ENCODE assay signal across 10 mouse cellular contexts in genomic region chr5:46033008-46033676, GRCm38 (mm10).
DNase-seq lines count a peak whose midpoint lies in the region; ATAC-seq and TF ChIP-seq lines count a peak whose summit lies in the region.
"Had no signal": no experiment of that assay in that cellular context is flagged by ENCODE, and none has a peak within 500 bp of the region (broad histone marks: within the 10 kb centered on the region; RNA-seq: fewer than 3 reads in every experiment).

No protein-coding gene starts in this region.

- ATAC-seq in embryonic facial prominence, embryonic 15.5 days (ENCODE audit: insufficient number of reproducible peaks, low FRiP score, low TSS enrichment, low read depth) = peak; percentile 24; the same call in 1 of the 2 replicates
- ATAC-seq in hindbrain, postnatal 0 days = peak; percentile 71; the same call in 1 of the 2 replicates
- ATAC-seq in lung, embryonic 16.5 days (ENCODE audit: low read depth) = peak; percentile 82
- peak; percentile 91 for ATAC-seq in stomach, postnatal 0 days (ENCODE audit: low FRiP score, low TSS enrichment)

- no peaks in the 10 kb centered on the region for H3K9me3 ChIP-seq in embryonic facial prominence, embryonic 15.5 days (replicated peaks)
- no peaks in the 10 kb centered on the region for H3K9me3 ChIP-seq in hindbrain, postnatal 0 days (ENCODE audit: low read length)
- H3K9me3 ChIP-seq in lung, embryonic 16.5 days (ENCODE audit: control insufficient read depth, low read length) = no peaks in the 10 kb centered on the region
- no peaks in the 10 kb centered on the region for H3K9me3 ChIP-seq in stomach, postnatal 0 days (ENCODE audit: control insufficient read depth, low read length)
- H3K9me3 ChIP-seq: embryonic facial prominence, embryonic 13.5 days had no signal

- no peak for TF ChIP-seq CTCF in lung, adult 2 months (IDR thresholded peaks at IDR 0.05; ENCODE audit: insufficient read depth, low read length)
- no peak for TF ChIP-seq CTCF in hindbrain, postnatal 0 days (IDR thresholded peaks at IDR 0.05; ENCODE audit: low read depth)
- no peak for TF ChIP-seq CTCF in stomach, postnatal 0 days (IDR thresholded peaks at IDR 0.05; ENCODE audit: low read depth)

- no peak overlapping the region for H3K4me2 ChIP-seq in embryonic facial prominence, embryonic 15.5 days (replicated peaks)
- H3K4me2 ChIP-seq in hindbrain, postnatal 0 days (ENCODE audit: low read depth, low read length) = peak overlapping the region; percentile 33
- peak overlapping the region; percentile 17; the same call in 1 of the 2 replicates for H3K4me2 ChIP-seq in lung, embryonic 16.5 days (ENCODE audit: low read depth, low read length)
- H3K4me2 ChIP-seq in stomach, postnatal 0 days (replicated peaks; ENCODE audit: low read depth) = peak overlapping the region; percentile 30
- H3K4me2 ChIP-seq: embryonic facial prominence, embryonic 13.5 days had no signal

- no peaks in the 10 kb centered on the region for H3K27me3 ChIP-seq in embryonic facial prominence, embryonic 15.5 days
- no peaks in the 10 kb centered on the region for H3K27me3 ChIP-seq in hindbrain, postnatal 0 days (ENCODE audit: insufficient read depth, low read length)
- H3K27me3 ChIP-seq in lung, embryonic 16.5 days (ENCODE audit: control insufficient read depth, insufficient read depth, low read depth, low read length) = no peaks in the 10 kb centered on the region
- H3K27me3 ChIP-seq in stomach, postnatal 0 days (ENCODE audit: control insufficient read depth, insufficient read depth, low read length) = no peaks in the 10 kb centered on the region
- H3K27me3 ChIP-seq: embryonic facial prominence, embryonic 13.5 days; megakaryocyte, embryonic 14.5 days had no signal

- H3K9ac ChIP-seq in embryonic facial prominence, embryonic 15.5 days = no peak overlapping the region
- no peak overlapping the region for H3K9ac ChIP-seq in hindbrain, postnatal 0 days (replicated peaks; ENCODE audit: low read length)
- H3K9ac ChIP-seq in lung, embryonic 16.5 days (ENCODE audit: low read length) = no peak overlapping the region
- H3K9ac ChIP-seq in stomach, postnatal 0 days (ENCODE audit: low read length) = no peak overlapping the region
- H3K9ac ChIP-seq: embryonic facial prominence, embryonic 13.5 days had no signal

- H3K4me3 ChIP-seq in lung, adult 2 months (replicated peaks; ENCODE audit: extremely low read depth, low read depth, low read length) = no peak overlapping the region
- no peak overlapping the region for H3K4me3 ChIP-seq in embryonic facial prominence, embryonic 15.5 days (replicated peaks)
- no peak overlapping the region for H3K4me3 ChIP-seq in hindbrain, postnatal 0 days (ENCODE audit: low read length)
- no peak overlapping the region for H3K4me3 ChIP-seq in lung, embryonic 16.5 days (ENCODE audit: low read length)
- H3K4me3 ChIP-seq in stomach, postnatal 0 days (ENCODE audit: low read depth, low read length) = no peak overlapping the region
- H3K4me3 ChIP-seq: embryonic facial prominence, embryonic 13.5 days; megakaryocyte, embryonic 14.5 days had no signal

- no peak overlapping the region for H3K27ac ChIP-seq in embryonic facial prominence, embryonic 15.5 days (replicated peaks)
- no peak overlapping the region for H3K27ac ChIP-seq in hindbrain, postnatal 0 days
- H3K27ac ChIP-seq in lung, embryonic 16.5 days (ENCODE audit: low read length) = no peak overlapping the region
- H3K27ac ChIP-seq in stomach, postnatal 0 days (replicated peaks) = no peak overlapping the region; the same call in 1 of the 2 replicates
- H3K27ac ChIP-seq: embryonic facial prominence, embryonic 13.5 days had no signal

- TF ChIP-seq POLR2A in lung, adult 2 months (IDR thresholded peaks at IDR 0.05; ENCODE audit: borderline replicate concordance, extremely low read depth, low read depth, low read length) = no peak

- no peaks in the 10 kb centered on the region for H3K36me3 ChIP-seq in embryonic facial prominence, embryonic 15.5 days
- H3K36me3 ChIP-seq in hindbrain, postnatal 0 days (ENCODE audit: insufficient read depth, low read length) = no peaks in the 10 kb centered on the region
- no peaks in the 10 kb centered on the region for H3K36me3 ChIP-seq in lung, embryonic 16.5 days (ENCODE audit: control insufficient read depth, insufficient read depth, low read length)
- no peaks in the 10 kb centered on the region for H3K36me3 ChIP-seq in stomach, postnatal 0 days (ENCODE audit: control insufficient read depth, insufficient read depth, low read length)
- H3K36me3 ChIP-seq: embryonic facial prominence, embryonic 13.5 days had no signal

- H3K4me1 ChIP-seq in lung, adult 2 months (ENCODE audit: control insufficient read depth, insufficient read depth, low read length) = peaks cover 5% of the 10 kb centered on the region
- H3K4me1 ChIP-seq in embryonic facial prominence, embryonic 15.5 days = 0 out of 2 replicates have a peak, but pooled peaks cover 4% of the 10 kb centered on the region
- 0 out of 2 replicates have a peak, but pooled peaks cover 4% of the 10 kb centered on the region for H3K4me1 ChIP-seq in hindbrain, postnatal 0 days (ENCODE audit: insufficient read depth, low read length)
- H3K4me1 ChIP-seq in lung, embryonic 16.5 days (replicated peaks; ENCODE audit: control insufficient read depth, insufficient read depth, low read length) = peaks cover 4% of the 10 kb centered on the region
- peaks cover 6% of the 10 kb centered on the region; the same call in 1 of the 2 replicates for H3K4me1 ChIP-seq in stomach, postnatal 0 days (replicated peaks; ENCODE audit: control insufficient read depth, insufficient read depth)
- H3K4me1 ChIP-seq: embryonic facial prominence, embryonic 13.5 days had no signal

- peak; percentile 2 for DNase-seq in lung, adult 2 months
- no peak for DNase-seq in lung, adult 18-20 months
- peak; percentile 69 for DNase-seq in hindbrain, postnatal 0 days (ENCODE audit: low spot score)
- DNase-seq in stomach, postnatal 0 days (ENCODE audit: low spot score) = peak; percentile 83
- no peak for DNase-seq in frontal cortex, adult 2 months (ENCODE audit: extremely low spot score in 1 of 2, low spot score in 1 of 2)
- DNase-seq in T-cell, adult 2 months (ENCODE audit: low spot score) = no peak

- no peak for TF ChIP-seq EP300 in stomach, postnatal 0 days (optimal IDR thresholded peaks at IDR 0.05)

- 28% methylated on average over 8 of the region's 8 CpGs for WGBS in lung, adult 2 months
- WGBS in embryonic facial prominence, embryonic 15.5 days = 51% methylated on average over 8 of the region's 8 CpGs
- WGBS in hindbrain, postnatal 0 days = 33% methylated on average over 8 of the region's 8 CpGs
- 22% methylated on average over 8 of the region's 8 CpGs for WGBS in lung, embryonic 16.5 days
- 15% methylated on average over 8 of the region's 8 CpGs for WGBS in stomach, postnatal 0 days

Comparison
In these comparisons a context has a peak if more than half of its experiments do, and no peak if none do; other contexts are left out.
1. DNase-seq: peak in lung, adult 2 months (single experiment), hindbrain, postnatal 0 days (single experiment) and stomach, postnatal 0 days (single experiment); none in lung, adult 18-20 months (0 of 2), frontal cortex, adult 2 months (0 of 2) and T-cell, adult 2 months (single experiment).
2. ATAC-seq: peak in every context shown above with its lines; median percentile 91 in stomach, postnatal 0 days; 82 in lung, embryonic 16.5 days; 71 in hindbrain, postnatal 0 days; 24 in embryonic facial prominence, embryonic 15.5 days.